Mouse (Mus musculus) testis, adult 2 months (tissue): ENCODE results near the gene 1700029I15Rik. TPM values are rescaled to one million over a fixed set of nuclear protein-coding genes. Genes with fewer than 3 reads are reported as not detected.

ENCODE experiments used
- H3K27ac ChIP-seq: fragments of 200-500 bp; 2 replicates; pipeline ENCODE4 v1.5.1; 2012; ENCODE audit warnings: low read depth, low read length; ENCODE audit not compliant: control insufficient read depth, insufficient read depth
- H3K27me3 ChIP-seq: fragments of 200-500 bp; 2 replicates; pipeline ENCODE4 v1.6.1; 2012; ENCODE audit warnings: mild to moderate bottlenecking, low read length, moderate library complexity; ENCODE audit not compliant: control insufficient read depth, insufficient read depth
- H3K36me3 ChIP-seq: fragments of 200-500 bp; 2 replicates; pipeline ENCODE4 v1.6.1; 2012; ENCODE audit warnings: mild to moderate bottlenecking, low read length; ENCODE audit not compliant: control insufficient read depth, insufficient read depth
- H3K4me1 ChIP-seq: fragments of 200-500 bp; 2 replicates; pipeline ENCODE4 v1.6.1; 2012; ENCODE audit warnings: low read length; ENCODE audit not compliant: control insufficient read depth, insufficient read depth
- H3K4me3 ChIP-seq: fragments of 200-500 bp; 2 replicates; pipeline ENCODE4 v1.5.1; 2012; ENCODE audit warnings: low read depth, mild to moderate bottlenecking, low read length, moderate library complexity, mixed read lengths; ENCODE audit not compliant: control insufficient read depth
- CTCF ChIP-seq: fragments of 200-500 bp; IDR thresholded peaks from 2 replicates; pipeline ENCODE4 v1.5.1; 2012; ENCODE audit warnings: low read depth, mild to moderate bottlenecking, inconsistent platforms, low read length, moderate library complexity; ENCODE audit not compliant: control insufficient read depth, insufficient read depth, insufficient replicate concordance
- POLR2A ChIP-seq: fragments of 200-500 bp; IDR thresholded peaks from 2 replicates; pipeline ENCODE4 v1.6.1; 2012; ENCODE audit warnings: low read depth, mild to moderate bottlenecking, inconsistent platforms, low read length, moderate library complexity; ENCODE audit not compliant: control insufficient read depth
- polyA plus RNA-seq: library from polyadenylated mRNA; depleted of rRNA; stranded (reverse); fragments of >200 nt; gene quantifications from 2 replicates; pipeline ENCODE4 v1.2.3, GENCODE M21; 2012; rRNA removed

1700029I15Rik gene
- polyA plus RNA-seq = 565 and 772 TPM in 2 replicates

DNA sequence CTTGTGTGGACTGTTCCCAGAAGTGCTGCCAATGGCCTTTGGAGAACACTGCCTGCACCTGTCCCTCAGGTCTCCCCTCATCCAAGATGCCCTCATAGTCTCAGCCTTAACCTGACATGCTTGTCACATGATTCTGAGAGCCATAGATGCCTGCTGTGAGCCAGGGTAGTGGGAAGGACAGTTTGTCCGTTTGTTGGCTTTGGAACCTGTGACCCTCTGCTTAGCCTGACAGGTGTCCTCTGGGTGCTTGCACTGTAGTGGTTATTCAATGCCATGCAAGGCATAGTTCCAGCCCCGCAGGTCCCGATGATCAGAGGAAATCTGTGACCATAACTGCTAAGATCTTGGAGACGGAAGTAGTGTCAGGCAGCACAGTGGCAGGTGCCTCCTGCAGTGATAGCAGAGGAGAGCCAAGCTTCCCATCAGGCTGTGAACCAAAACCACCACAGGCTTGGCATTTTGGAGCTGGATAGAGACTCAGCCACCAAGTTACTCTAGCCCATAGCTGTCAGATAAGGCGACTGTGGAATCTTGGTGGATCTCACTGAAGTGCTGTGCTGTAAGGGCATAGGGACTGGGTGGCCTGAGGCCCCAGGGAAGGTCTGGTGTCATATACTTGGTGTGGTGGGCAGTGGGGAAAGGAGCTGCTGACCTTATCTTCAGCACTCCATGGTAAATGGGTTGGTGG, at the start of gene 1700029I15Rik:
TSS of gene 1700029I15Rik (plus strand) at position 638 of the 688 bp plus-strand sequence.
- TF ChIP-seq CTCF = no peak
- TF ChIP-seq POLR2A = no peak
- Histone ChIP-seq H3K4me3 (peak within 1 kb of the TSS; percentile 78), H3K4me1 (no peaks in the 10 kb centered on the region), H3K27ac (peak within 1 kb of the TSS; percentile 49), H3K36me3 (no peaks in the 10 kb centered on the region; the same call in 1 of the 2 replicates), H3K27me3 (no peaks in the 10 kb centered on the region)

DNA sequence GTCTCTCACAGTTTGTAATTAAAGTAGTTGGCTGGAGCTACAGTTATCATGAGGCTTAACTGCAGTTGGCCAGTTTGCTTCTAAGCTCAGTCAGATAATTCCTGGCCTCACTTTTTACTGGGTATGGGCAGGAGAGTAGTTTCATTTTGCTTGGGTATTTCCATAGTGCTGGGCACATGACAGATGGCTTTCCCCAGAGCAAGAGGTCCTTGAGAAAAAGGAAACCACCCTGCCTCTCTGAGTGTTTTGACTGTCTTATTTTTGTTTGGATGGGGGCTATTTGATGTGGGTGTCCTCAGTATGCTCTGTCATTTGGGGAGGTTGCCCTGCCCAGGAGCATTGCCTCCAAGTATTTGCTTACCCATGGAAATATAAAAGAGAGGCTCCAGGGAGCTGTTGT, 39.9 kb upstream of the 1700029I15Rik start:
- Histone ChIP-seq H3K4me3 (no peak overlapping the region), H3K36me3 (no peaks in the 10 kb centered on the region), H3K4me1 (no peaks in the 10 kb centered on the region), H3K27me3 (no peaks in the 10 kb centered on the region), H3K27ac (no peak overlapping the region)
- TF ChIP-seq POLR2A (no peak), CTCF (no peak)

DNA sequence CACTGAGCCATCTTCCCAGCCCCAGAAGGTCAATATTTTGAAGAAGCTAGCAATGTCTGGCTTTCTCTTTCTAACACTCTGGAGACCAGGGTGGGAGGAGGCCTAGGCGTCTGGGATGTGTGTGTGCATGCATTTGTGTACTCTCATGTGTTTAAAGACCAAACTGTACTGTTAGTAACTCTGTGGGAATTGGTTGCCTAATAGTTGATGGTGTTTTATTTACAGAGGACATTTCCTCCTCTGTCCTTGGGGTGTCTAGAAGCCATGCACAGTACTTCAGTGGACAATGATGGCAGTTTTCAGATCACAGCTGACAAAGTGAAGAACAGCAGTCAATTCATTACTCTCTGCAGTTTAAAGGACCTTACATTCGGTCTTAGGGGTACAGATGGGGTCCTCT, 35.1 kb upstream of the 1700029I15Rik start:
- H3K36me3 ChIP-seq = no peaks in the 10 kb centered on the region; the same call in 1 of the 2 replicates
- no peaks in the 10 kb centered on the region; the same call in 1 of the 2 replicates for H3K4me1 ChIP-seq
- H3K27me3 ChIP-seq = no peaks in the 10 kb centered on the region
- H3K4me3 ChIP-seq = no peak overlapping the region
- TF ChIP-seq POLR2A (no peak), CTCF (no peak)
- H3K27ac ChIP-seq = no peak overlapping the region

DNA sequence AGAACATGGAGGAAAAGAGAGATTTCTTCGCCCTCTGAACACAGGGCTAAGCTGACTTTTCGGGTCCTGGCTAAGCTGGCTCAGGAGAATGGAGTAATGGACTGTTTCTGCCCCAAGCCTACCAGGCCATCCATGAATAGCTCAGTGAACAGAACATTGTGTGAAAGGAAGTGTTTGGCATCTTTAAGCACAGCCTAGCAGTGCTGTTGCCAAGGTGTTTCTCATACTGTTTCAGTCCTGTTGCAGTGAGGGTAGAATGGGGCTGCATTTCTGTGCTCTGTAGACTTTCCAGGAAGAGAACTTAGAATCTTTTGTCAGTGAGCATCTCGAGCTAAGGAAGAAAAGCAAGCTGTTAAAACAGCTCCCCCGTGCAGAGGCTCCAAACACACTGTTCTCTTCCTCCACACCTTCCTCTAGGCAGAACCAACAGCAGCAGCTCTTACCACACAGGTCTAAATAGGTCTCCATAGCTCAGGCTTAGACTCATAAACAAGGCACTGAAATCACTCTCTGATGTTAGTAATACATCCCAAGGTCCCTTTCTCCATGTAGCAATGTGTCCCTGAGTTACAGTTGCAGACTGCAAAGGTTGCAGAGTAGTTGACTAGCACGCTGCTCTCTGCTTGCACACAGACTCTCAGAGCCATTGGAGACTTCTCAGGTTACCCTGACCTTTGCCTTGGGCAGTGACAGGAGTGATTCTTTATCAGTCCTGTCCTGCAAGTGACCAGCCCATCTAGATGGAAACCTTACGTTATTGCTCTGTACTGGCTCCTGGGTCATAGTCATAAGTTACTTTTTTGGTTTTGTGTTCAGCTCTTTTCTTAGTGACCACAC, 32.5 kb upstream of the 1700029I15Rik start:
- Histone ChIP-seq H3K4me3 (no peak overlapping the region), H3K27ac (no peak overlapping the region), H3K27me3 (no peaks in the 10 kb centered on the region), H3K4me1 (no peaks in the 10 kb centered on the region; the same call in 1 of the 2 replicates), H3K36me3 (no peaks in the 10 kb centered on the region; the same call in 1 of the 2 replicates)
- TF ChIP-seq CTCF (no peak), POLR2A (no peak)

DNA sequence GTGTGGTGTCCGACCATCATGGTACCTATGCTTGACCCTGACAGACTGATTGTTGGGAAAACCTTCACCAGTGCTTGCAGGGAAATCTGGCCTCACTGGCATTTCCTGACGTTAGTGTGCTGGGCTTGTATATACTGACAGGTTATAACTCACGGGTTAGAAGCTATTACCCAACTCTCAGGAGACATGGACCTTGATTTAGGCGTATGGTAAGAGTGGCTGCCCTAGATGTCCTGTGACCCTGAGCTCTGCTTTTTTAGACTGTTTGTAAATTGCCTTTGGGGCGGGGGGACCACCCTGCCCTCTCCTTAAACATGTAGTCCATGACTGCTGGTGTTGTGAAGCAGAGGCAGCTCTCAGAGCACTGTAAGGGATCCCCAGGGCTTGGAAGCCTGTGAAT, 31.7 kb upstream of the 1700029I15Rik start:
- Histone ChIP-seq H3K27me3 (no peaks in the 10 kb centered on the region), H3K36me3 (no peaks in the 10 kb centered on the region; the same call in 1 of the 2 replicates), H3K4me1 (no peaks in the 10 kb centered on the region; the same call in 1 of the 2 replicates), H3K27ac (no peak overlapping the region), H3K4me3 (no peak overlapping the region)
- TF ChIP-seq CTCF (no peak), POLR2A (no peak)

DNA sequence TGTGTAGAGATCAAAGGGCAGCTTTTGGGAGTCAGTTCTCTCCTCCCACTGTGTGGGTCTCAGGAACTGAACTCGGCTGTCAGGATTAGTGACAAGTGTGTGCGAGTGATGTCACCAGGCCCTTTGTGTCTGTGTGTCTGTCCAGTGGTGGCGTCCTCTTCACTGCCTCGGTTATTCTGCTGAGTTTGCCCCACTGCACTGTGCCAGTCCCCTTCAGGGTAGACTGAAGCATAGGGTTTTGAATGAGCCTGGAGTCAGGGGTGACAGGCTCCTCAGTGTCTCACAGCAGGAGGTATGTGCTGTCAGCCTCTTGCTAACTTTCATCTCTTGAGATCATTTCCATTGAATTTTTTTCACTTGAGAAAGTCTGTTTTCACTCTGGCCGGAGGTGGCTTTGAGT, 28.9 kb upstream of the 1700029I15Rik start:
- H3K27me3 ChIP-seq = no peaks in the 10 kb centered on the region
- no peak overlapping the region for H3K4me3 ChIP-seq
- H3K36me3 ChIP-seq = no peaks in the 10 kb centered on the region; the same call in none of the 2 replicates
- no peaks in the 10 kb centered on the region; the same call in 1 of the 2 replicates for H3K4me1 ChIP-seq
- H3K27ac ChIP-seq = no peak overlapping the region
- no peak for TF ChIP-seq POLR2A
- TF ChIP-seq CTCF = no peak

DNA sequence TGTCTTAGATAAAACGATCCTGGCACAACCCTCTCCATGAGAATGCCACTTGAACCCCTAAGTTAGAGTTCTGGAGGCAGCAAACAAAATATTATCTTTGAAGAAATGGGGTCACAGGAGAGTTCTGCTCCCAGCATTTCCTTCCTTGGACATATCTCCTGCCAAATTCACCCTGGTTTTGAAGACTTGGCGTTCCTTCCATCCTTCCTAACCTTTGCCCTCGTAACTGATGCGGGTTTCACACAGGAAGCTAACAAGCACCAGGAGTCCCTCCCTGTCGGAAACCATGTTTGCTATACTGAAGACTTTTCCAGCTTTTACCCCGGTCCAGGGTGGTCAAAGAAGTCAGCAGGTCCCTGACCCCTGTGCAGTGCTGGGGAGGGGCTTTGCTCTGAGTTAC, 28.1 kb upstream of the 1700029I15Rik start:
- no peaks in the 10 kb centered on the region; the same call in 1 of the 2 replicates for H3K4me1 ChIP-seq
- peak overlapping the region; percentile 37 for H3K27ac ChIP-seq
- H3K36me3 ChIP-seq = peaks cover 2% of the 10 kb centered on the region
- no peak for TF ChIP-seq POLR2A
- no peaks in the 10 kb centered on the region for H3K27me3 ChIP-seq
- H3K4me3 ChIP-seq = no peak overlapping the region
